Mouse (Mus musculus) frontal cortex, postnatal 25 days (tissue): ENCODE data around the gene Synj2bp.
"Not testable (repeated sequence)": the region's sequence is repeated elsewhere in the genome, so short reads cannot be mapped to it uniquely, and the experiment has no call there.

Experiments used
- DNase-seq, 2 experiments: peaks; one replicate each; pipeline ENCODE4 v3.0.0; 2022; ENCODE audit warnings: low spot score in 2 of 2

Gene Synj2bp

DNA sequence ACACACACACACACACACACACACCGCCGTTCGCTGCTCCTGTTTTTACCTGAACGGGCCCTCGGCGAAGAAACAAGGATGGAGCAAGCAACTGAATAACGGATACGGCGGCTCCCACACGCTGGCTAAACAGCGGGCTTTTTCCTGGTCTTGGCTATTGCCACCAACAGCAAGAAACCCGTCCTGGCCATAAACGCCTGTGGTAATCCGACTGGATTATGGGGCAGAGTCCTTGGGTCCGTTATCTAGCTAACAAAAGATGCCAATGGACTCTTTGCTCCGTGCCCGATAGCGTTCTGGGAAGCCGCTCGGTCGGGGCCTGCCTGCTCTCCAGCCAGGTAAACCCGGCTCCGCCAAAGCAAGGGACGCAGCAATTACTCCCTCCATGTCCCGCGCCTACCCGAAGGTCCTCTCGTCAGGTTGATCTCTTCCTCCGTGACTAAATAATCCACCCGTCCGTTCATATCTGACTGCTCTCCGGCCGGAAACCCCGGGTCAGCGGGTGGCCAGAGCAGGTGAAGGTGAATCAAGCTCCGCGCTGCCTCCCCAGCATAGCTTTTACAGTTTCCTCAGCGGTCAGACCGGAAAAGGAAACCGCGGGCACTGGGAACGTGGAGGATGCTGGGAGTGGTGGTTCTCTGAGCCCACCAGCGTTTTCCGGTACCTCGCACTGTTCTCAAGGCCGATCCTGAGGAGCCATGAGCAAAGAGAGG lies at the start of gene Synj2bp, which contains the start of gene Gm20498:
Gene Synj2bp (minus strand): TSS at position 596 of the 713 bp plus-strand sequence.
Gene Gm20498 (minus strand): TSS at position 590 of the 713 bp plus-strand sequence.
- DNase-seq = peak; percentile 72 to 85

DNA sequence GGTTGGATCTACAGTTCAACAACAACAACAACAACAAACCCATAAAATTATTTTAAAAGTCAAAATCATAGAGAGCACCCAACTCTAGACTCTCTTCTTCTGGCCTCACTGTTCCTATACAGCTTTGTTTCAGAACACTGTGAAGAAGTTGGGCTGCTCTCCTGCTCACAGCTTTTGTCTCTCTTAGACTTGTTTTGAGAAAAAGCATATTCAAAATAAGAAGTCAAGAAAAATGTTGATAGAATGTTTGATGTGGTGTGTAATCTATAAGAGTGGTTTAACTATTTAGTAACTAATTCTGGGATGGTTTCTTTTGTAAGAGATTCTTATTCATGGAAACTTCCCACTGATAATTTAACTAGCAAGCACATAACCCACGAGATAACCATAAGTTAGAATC lies 35.7 kb upstream of the Synj2bp start, which contains the start of gene Adam21:
Gene Adam21 (minus strand): TSS at position 101 of the 400 bp plus-strand sequence.
- no peak for DNase-seq

DNA sequence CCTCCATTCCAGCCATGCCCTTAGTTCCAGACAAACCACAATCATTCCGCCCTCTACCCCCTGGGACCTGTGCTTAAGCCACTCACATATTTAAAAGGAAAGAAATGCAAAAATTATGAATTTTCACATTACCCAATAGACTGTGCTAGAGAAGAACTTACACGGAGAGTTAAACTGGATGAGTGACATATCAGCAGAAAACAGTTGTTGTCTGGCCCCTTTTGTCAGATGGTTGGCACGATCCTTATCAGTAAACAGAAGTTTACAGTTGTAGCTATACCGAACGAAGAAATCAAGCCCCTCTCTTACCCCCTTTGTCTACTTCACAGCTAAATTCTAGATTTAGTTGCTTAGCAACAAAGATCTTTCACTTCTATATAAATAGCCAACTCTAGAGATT lies 35.2 kb upstream of the Synj2bp start:
- DNase-seq = no peak

DNA sequence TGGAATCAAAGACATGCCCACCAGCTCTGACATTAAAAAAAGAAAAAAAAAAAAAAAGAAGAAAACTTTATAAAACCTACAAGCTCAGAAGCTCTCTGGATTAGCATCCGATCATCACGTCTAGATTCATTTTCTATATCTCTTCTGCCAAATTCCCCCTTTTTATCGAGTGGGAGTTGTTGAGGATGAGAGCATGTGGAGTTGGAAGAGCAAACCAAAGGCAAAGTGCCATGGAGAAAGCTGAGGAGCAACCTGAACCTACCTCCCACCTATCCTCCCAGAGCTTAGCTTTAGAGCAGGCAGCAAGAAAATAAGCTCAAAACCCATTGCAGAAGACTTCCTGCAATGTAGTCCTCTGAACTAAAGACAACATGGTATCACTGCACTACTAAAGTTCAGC lies 31.5 kb upstream of the Synj2bp start:
- no peak for DNase-seq

DNA sequence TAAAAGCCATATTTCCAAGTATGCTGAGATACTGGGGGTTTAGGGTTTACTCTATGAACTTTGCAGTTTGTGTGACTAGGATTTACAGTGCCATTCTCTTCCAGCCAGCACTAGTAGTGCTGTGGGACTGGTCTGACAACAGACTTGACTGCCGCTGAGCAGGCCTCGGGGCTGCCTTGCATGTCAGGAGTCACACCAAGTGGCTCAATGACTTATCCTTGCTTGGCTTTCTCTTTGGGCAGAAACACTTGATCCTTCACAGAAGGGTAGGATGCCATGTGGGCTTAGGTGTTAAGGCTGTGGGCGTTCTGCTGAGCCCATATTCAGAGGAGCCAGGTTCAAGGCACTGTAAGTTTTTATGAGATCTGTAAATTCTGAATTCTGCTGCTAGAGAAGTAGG lies 16.6 kb upstream of the Synj2bp start:
- no peak for DNase-seq

DNA sequence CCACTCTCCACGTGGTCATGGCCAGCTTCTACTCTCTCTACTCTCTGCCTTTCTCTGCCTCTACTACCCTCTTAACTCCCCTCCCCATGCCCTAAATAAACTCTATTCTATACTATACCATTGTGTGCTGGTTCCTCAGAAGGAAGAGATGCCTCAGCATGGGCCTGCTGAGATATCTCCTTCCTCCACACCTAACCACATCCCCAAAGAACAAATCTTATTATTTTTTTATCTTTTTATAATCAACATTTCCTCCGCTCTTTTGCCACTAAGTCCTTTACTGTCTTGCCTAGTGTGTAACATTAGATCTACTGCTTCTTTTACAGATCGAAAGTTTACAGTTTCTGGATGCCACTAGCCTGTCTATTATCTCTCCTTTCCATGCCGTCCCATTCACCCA lies 14.5 kb upstream of the Synj2bp start:
- DNase-seq = no peak

DNA sequence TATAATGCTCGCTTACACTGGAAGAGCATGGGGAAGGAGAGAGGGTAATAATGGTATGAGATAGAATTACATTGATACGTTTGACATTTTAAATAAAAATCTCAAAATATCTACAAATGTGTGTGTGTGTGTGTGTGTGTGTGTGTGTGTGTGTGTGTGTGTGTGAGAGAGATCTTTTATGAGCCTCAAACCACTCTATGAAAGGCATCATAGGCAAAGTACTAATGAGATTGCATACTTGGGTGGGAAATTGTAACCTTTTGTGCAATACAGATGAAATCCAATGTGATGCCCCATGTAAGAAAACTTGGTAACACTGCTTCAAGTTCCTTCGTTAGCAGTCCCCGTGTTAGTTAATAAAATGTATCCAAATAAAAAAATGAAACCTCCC lies 313 bp upstream of the Synj2bp start:
- no peak for DNase-seq

DNA sequence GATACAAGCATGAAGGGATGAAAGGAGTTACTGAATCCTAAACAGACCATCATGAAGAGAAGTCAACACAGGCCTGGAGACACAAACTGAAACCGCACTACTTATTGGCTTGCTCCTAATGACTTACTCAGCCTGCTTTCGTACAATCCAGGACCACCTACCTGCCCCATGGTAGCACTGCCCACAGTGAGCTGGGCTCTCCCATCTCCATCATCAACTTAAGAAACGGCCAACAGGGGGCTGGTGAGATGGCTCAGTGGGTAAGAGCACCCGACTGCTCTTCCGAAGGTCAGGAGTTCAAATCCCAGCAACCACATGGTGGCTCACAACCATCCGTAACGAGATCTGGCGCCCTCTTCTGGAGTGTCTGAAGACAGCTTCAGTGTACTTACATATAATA lies 2.1 kb downstream of the Synj2bp start:
- DNase-seq = not testable (repeated sequence)

DNA sequence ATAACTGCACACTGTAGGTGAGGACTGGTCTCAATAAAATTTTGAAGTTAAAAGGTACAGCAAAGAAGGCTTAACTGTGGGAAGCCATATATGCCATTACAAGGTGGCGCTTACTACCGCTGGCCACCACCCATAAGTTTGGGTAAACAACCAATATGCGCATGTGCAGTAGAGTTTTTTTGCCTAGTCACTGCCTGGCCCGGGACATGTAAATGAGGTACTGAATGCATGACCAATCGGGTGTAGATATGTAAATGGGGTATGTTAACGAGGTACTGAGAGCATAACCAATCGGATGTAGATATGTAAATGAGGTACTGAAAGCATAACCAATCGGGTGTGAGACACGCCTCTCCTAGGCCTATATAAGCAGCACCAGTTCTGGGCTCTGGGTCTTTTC lies 35.8 kb downstream of the Synj2bp start:
- not testable (repeated sequence) for DNase-seq

DNA sequence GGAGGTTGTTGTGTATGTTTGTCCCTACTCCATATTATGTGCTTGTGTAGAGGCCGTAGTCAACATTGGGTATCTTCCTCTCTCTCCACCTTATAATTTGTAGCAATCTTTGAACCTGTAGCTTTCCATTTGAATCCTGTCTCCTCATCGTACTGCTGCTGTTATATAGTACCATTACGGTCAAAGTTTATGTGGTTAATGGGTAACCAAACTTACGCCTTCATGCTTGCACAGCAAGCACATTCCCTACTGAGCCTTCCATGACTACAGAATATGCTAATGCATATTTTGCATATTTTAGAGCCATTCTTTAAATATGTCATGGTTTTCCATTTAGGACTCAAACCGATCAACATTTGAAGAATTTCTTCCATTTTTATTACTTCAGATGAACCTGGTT lies 42.2 kb downstream of the Synj2bp start:
- no peak for DNase-seq

DNA sequence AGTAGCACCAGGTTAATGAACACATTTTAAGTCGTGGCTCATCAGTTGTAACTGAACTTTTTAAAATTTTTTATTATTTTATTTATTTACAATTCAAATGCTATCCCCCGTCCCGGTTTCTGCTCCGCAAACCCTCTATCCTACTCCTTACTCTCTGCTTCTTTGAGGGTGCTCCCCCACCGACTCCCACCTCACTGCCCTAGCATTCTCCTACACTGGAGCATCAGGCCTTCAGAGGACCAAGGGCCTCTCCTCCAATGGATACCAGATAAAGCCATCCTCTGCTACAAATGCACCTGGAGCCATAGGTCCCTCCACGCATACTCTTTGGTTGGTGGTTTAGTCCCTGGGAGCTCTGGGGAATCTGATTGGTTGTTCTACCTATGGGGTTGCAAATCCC lies 47.4 kb downstream of the Synj2bp start:
- DNase-seq = no peak

DNA sequence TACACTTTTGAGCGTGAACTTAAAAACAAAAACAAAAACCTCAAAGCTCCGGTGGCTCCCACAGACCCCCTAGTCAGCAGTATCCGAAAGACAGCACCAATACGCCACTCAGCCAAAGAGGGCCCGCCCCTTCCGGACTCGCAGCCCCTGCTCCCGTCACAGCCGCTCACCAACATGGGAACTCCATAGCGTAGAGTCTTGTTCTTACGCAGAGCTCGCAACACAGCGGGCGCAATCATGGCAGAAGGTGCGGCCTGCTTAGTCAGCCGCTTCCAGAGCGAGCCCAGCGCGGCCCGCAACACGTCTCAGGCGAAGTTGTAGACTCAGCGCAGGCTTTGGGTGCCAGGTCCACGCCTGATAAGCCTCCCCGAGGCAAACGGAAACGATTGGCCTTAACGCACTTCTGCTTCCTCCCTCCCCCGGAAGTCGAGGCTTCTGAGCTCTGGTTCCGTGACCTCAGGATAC lies 48.0 kb downstream of the Synj2bp start, which contains the start of gene Cox16:
Gene Cox16 (minus strand): TSS at position 401 of the 465 bp plus-strand sequence.
- DNase-seq = peak; percentile 74 to 85

DNA sequence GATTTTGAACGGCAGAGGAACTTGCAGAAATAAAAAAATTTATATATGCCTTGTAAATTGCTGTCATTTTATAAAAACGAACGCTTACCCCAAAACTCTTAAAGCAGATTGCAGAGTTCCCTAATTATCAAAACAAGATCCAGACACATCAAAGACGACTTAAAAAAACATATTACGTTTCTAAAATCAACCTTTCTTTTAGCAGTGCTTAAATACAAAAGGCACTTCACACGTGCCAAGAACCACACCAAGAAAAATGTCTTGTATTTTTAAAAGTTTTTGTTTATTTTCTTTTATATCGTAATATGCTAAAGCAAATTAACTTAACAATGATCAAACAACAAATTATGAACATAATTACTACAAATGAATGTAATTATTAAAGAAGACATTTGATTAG lies 48.5 kb downstream of the Synj2bp start:
- DNase-seq = no peak

DNA sequence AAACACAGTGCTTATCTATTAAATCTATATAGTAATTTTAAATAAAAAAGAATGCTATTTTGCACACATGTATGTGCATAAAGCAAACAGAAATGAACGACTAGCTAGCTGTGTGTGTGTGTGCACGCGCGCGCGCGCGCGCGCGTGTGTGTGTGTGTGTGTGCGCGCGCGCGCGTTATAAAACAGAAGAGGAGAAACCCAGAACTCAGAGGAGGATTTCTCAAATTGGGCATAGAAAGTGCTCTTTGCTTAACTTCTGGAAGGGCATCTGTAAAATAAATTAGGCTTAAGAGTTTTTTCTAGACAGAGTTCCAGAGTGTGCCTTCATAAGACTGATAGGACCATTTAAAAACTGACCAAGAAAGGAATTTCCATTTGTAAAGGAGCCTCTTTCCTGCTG lies 49.1 kb downstream of the Synj2bp start:
- DNase-seq = no peak

DNA sequence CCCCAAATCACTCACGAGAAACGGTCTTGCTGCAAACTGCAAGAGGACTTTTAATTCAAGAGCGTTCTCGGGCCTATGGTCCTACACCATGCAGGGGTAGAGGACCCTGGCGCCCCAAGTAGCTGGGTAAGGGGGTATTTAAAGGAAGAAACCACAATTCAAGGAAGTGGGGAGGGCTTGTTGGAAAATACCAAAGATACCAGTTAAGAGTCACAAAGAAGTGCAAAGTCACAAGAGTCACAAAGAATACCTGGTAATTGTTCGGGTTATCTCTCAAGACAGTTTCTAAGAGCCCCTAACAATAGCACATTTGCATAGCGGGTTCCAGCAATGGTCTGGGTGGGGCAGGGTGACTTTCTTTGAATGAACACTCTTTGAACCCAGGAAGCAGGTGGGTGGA lies 73.7 kb downstream of the Synj2bp start:
- DNase-seq = not testable (repeated sequence)
